Mouse (Mus musculus) limb, embryonic 11.5 days (tissue): Measurements from ENCODE around the gene Piga. TPM values are rescaled to one million over a fixed set of nuclear protein-coding genes. Genes with fewer than 3 reads are reported as not detected.

Experiments
- ATAC-seq: fragments of 200-750 bp; cut with Nextera tagmentation; 2 replicates; pipeline ENCODE4 v1.8.0; 2017; ENCODE audit warnings: low read depth; ENCODE audit not compliant: insufficient number of reproducible peaks, low FRiP score, low TSS enrichment
- DNase-seq: peaks from one replicate; pipeline ENCODE4 v3.0.0-alpha.2; 2015; ENCODE audit warnings: low spot score
- H3K27ac ChIP-seq: fragments of 300-500 bp; sonication (generic); replicated peaks from 2 replicates; pipeline ENCODE4 v1.5.1; 2014; ENCODE audit warnings: low read depth, mild to moderate bottlenecking, low read length
- H3K27me3 ChIP-seq: fragments of 300-500 bp; sonication (generic); 2 replicates; pipeline ENCODE4 v1.6.1; 2014; ENCODE audit warnings: mild to moderate bottlenecking, low read length, mixed read lengths; ENCODE audit not compliant: control insufficient read depth, insufficient read depth
- H3K36me3 ChIP-seq: fragments of 300-500 bp; sonication (generic); 2 replicates; pipeline ENCODE4 v1.6.1; 2014; ENCODE audit warnings: mild to moderate bottlenecking, low read length, moderate library complexity, mixed read lengths; ENCODE audit not compliant: control insufficient read depth, insufficient read depth
- H3K4me1 ChIP-seq: fragments of 300-500 bp; sonication (generic); 2 replicates; pipeline ENCODE4 v1.6.1; 2014; ENCODE audit warnings: low read length, mixed read lengths; ENCODE audit not compliant: control insufficient read depth, insufficient read depth
- H3K4me2 ChIP-seq: fragments of 300-500 bp; sonication (generic); 2 replicates; pipeline ENCODE4 v1.6.1; 2014; ENCODE audit warnings: low read depth, mild to moderate bottlenecking, moderate library complexity; ENCODE audit not compliant: severe bottlenecking
- H3K4me3 ChIP-seq: fragments of 300-500 bp; sonication (generic); 2 replicates; pipeline ENCODE4 v1.5.1; 2014; ENCODE audit warnings: low read depth, low read length
- H3K9ac ChIP-seq: fragments of 300-500 bp; sonication (generic); 2 replicates; pipeline ENCODE4 v1.6.1; 2014; ENCODE audit warnings: mild to moderate bottlenecking, low read length
- H3K9me3 ChIP-seq: fragments of 300-500 bp; sonication (generic); 2 replicates; pipeline ENCODE4 v1.6.1; 2016; ENCODE audit warnings: low read length; ENCODE audit not compliant: control insufficient read depth
- WGBS: fragments of 180-500 bp; shearing (Covaris S2); extraction: QIAGEN DNeasy Blood & Tissue Kit; methylation state at CpG from one replicate; pipeline ENCODE4 v1.1.7; 2014; 5-methylcytosine and 5-hydroxymethylcytosine counted together
- polyA plus RNA-seq: library from polyadenylated mRNA; unstranded; fragments of >200 nt; fragmentation: Nextera tagmentation; extraction: Ambion mirVana; gene quantifications from 2 replicates; pipeline ENCODE4 v1.2.1, GENCODE M21; 2014

Gene Piga
- polyA plus RNA-seq, 1 experiment from 2014 or later: 20.1 TPM

- ATAC-seq: no peak
- Histone ChIP-seq H3K27ac (no peak overlapping the region), H3K9ac (no peak overlapping the region), H3K9me3 (no peaks in the 10 kb centered on the region), H3K27me3 (no peaks in the 10 kb centered on the region), H3K4me2 (no peak overlapping the region), H3K36me3 (no peaks in the 10 kb centered on the region), H3K4me1 (no peaks in the 10 kb centered on the region), H3K4me3 (no peak overlapping the region)
- no peak for DNase-seq
Observed at GRCm38 (mm10) chrX:164405080-164405649, 14.4 kb upstream of the Piga start.

- H3K4me2 ChIP-seq: no peak overlapping the region
- H3K36me3 ChIP-seq: no peaks in the 10 kb centered on the region
- H3K27me3 ChIP-seq: no peaks in the 10 kb centered on the region
- no peak overlapping the region for H3K4me3 ChIP-seq
- H3K27ac ChIP-seq: no peak overlapping the region
- no peak for DNase-seq
- no peak for ATAC-seq
- no peak overlapping the region for H3K9ac ChIP-seq
- H3K4me1 ChIP-seq: no peaks in the 10 kb centered on the region
- H3K9me3 ChIP-seq: no peaks in the 10 kb centered on the region
- WGBS: 65% methylated on average over 9 of the region's 9 CpGs
Observed at GRCm38 (mm10) chrX:164406133-164407022, 13.2 kb upstream of the Piga start.

GRCm38 (mm10) chrX:164408301-164408927, 11.2 kb upstream of the Piga start:
- 83% methylated on average over 3 of the region's 3 CpGs for WGBS
- no peaks in the 10 kb centered on the region for H3K27me3 ChIP-seq
- H3K36me3 ChIP-seq: no peaks in the 10 kb centered on the region
- no peak for ATAC-seq
- no peaks in the 10 kb centered on the region for H3K4me1 ChIP-seq
- H3K9me3 ChIP-seq: no peaks in the 10 kb centered on the region
- no peak overlapping the region for H3K9ac ChIP-seq
- no peak overlapping the region for H3K4me2 ChIP-seq
- no peak overlapping the region for H3K27ac ChIP-seq
- DNase-seq: no peak
- no peak overlapping the region for H3K4me3 ChIP-seq

- Histone ChIP-seq H3K27ac (no peak overlapping the region), H3K9me3 (no peaks in the 10 kb centered on the region), H3K4me1 (no peaks in the 10 kb centered on the region), H3K4me2 (no peak overlapping the region), H3K27me3 (0 out of 2 replicates have a peak, but pooled peaks cover 3% of the 10 kb centered on the region), H3K4me3 (no peak overlapping the region), H3K9ac (no peak overlapping the region), H3K36me3 (no peaks in the 10 kb centered on the region)
- DNase-seq (no peak), ATAC-seq (no peak)
- WGBS: 81% methylated on average over 1 of the region's 1 CpGs
Observed at GRCm38 (mm10) chrX:164410562-164410961, 9.0 kb upstream of the Piga start.

- DNase-seq (no peak), ATAC-seq (no peak)
- Histone ChIP-seq H3K36me3 (no peaks in the 10 kb centered on the region), H3K4me3 (no peak overlapping the region), H3K9ac (no peak overlapping the region), H3K4me1 (no peaks in the 10 kb centered on the region), H3K4me2 (no peak overlapping the region), H3K27me3 (peaks cover 6% of the 10 kb centered on the region; the same call in 1 of the 2 replicates), H3K27ac (no peak overlapping the region), H3K9me3 (no peaks in the 10 kb centered on the region)
- WGBS: 74% methylated on average over 2 of the region's 2 CpGs
Observed at GRCm38 (mm10) chrX:164416803-164417202, 2.8 kb upstream of the Piga start.

- DNase-seq: no peak
- no peak overlapping the region for H3K4me2 ChIP-seq
- no peaks in the 10 kb centered on the region for H3K36me3 ChIP-seq
- peaks cover 6% of the 10 kb centered on the region; the same call in 1 of the 2 replicates for H3K27me3 ChIP-seq
- ATAC-seq: no peak
- no peaks in the 10 kb centered on the region for H3K4me1 ChIP-seq
- H3K9ac ChIP-seq: no peak overlapping the region
- no peak overlapping the region for H3K4me3 ChIP-seq
- no peaks in the 10 kb centered on the region for H3K9me3 ChIP-seq
- no peak overlapping the region for H3K27ac ChIP-seq
Observed at GRCm38 (mm10) chrX:164418008-164418407, 1.6 kb upstream of the Piga start.

GRCm38 (mm10) chrX:164419955-164420354, 368 bp downstream of the Piga start:
- Histone ChIP-seq H3K9ac (peak overlapping the region; percentile 61), H3K36me3 (no peaks in the 10 kb centered on the region), H3K27ac (no peak overlapping the region), H3K4me3 (peak overlapping the region; percentile 54), H3K4me1 (no peaks in the 10 kb centered on the region), H3K27me3 (peaks cover 2% of the 10 kb centered on the region; the same call in 1 of the 2 replicates), H3K4me2 (peak overlapping the region; percentile 33), H3K9me3 (no peaks in the 10 kb centered on the region)
- ATAC-seq (no peak), DNase-seq (no peak)
- 16% methylated on average over 13 of the region's 13 CpGs for WGBS

GRCm38 (mm10) chrX:164420518-164420917, 931 bp downstream of the Piga start:
- peak overlapping the region; percentile 54 for H3K4me3 ChIP-seq
- peak overlapping the region; percentile 33 for H3K4me2 ChIP-seq
- ATAC-seq: no peak
- H3K9me3 ChIP-seq: no peaks in the 10 kb centered on the region
- no peak overlapping the region for H3K27ac ChIP-seq
- no peaks in the 10 kb centered on the region for H3K36me3 ChIP-seq
- no peak overlapping the region for H3K9ac ChIP-seq
- 67% methylated on average over 3 of the region's 3 CpGs for WGBS
- peaks cover 2% of the 10 kb centered on the region; the same call in 1 of the 2 replicates for H3K27me3 ChIP-seq
- no peak for DNase-seq
- no peaks in the 10 kb centered on the region for H3K4me1 ChIP-seq
